Mouse (Mus musculus): Measurements from ENCODE around the gene Phlda2. TPM values are rescaled to one million over a fixed set of nuclear protein-coding genes. Genes with fewer than 3 reads are reported as not detected.

The Phlda2 gene
- polyA plus RNA-seq, 1 experiment, result not detected

- H3K27ac ChIP-seq (ENCODE audit: insufficient read depth, low read depth, low read length), result no peak overlapping the region
Observed at GRCm38 (mm10) chr7:143458963-143459331, 44.0 kb downstream of the Phlda2 start.

More at GRCm38 (mm10) chr7:143458963-143459331, 44.0 kb downstream of the Phlda2 start:
- Histone ChIP-seq H3K4me1 (ENCODE audit: control insufficient read depth, insufficient read depth, low read length) (no peaks in the 10 kb centered on the region), H3K4me3 (ENCODE audit: insufficient read depth, low read length) (no peak overlapping the region)
- TF ChIP-seq CTCF (IDR thresholded peaks at IDR 0.05; ENCODE audit: low read depth, low read length) (no peak), POLR2A (IDR thresholded peaks at IDR 0.05; ENCODE audit: borderline replicate concordance, low read depth, low read length) (no peak)

Other genes with a start within 250 kb of the Phlda2 start
- gene Cdkn1c, start 42.1 kb downstream of the Phlda2 start, polyA plus RNA-seq (2012; ENCODE audit: insufficient read depth, insufficient read length, missing spikeins), result 8.5 and 11.8 TPM in 2 replicates
- gene Slc22a18, start 29.4 kb downstream of the Phlda2 start, polyA plus RNA-seq (2012; ENCODE audit: insufficient read depth, insufficient read length, missing spikeins), result 1.6 and 2.4 TPM in 2 replicates
- gene Nap1l4, start 46.0 kb upstream of the Phlda2 start, polyA plus RNA-seq (2012; ENCODE audit: insufficient read depth, insufficient read length, missing spikeins), result 68.6 and 74.0 TPM in 2 replicates
- gene Cars, start 96.9 kb upstream of the Phlda2 start, polyA plus RNA-seq (2012; ENCODE audit: insufficient read depth, insufficient read length, missing spikeins), result 41.6 and 42.5 TPM in 2 replicates
- 5.5 and 7.6 TPM in 2 replicates for gene Tnfrsf26, start 125.6 kb upstream of the Phlda2 start, polyA plus RNA-seq (2012; ENCODE audit: insufficient read depth, insufficient read length, missing spikeins)
- gene Tnfrsf22, start 146.5 kb upstream of the Phlda2 start, polyA plus RNA-seq (2012; ENCODE audit: insufficient read depth, insufficient read length, missing spikeins), result 2.5 and 2.9 TPM in 2 replicates
- 9.8 TPM in 2 replicates for gene Tnfrsf23, start 182.7 kb upstream of the Phlda2 start, polyA plus RNA-seq (2012; ENCODE audit: insufficient read depth, insufficient read length, missing spikeins)